Mouse (Mus musculus): Measurements from ENCODE around the gene Ly6c2. TPM values are rescaled to one million over a fixed set of nuclear protein-coding genes. Genes with fewer than 3 reads are reported as not detected.

Ly6c2 gene
- total RNA-seq, 2 experiments from 2014 or later: 1.6 to 1.7 TPM

Other genes starting within 250 kb of the Ly6c2 start
- not detected for gene 2010109I03Rik, start 214.9 kb downstream of the Ly6c2 start, total RNA-seq (2021)
- under 1 TPM in 1 of 2 experiments, not detected in 1; 0.47 TPM for gene Ly6i, start 128.5 kb downstream of the Ly6c2 start, total RNA-seq (2021)
- gene Ly6a, start 113.9 kb downstream of the Ly6c2 start, total RNA-seq (2021): 10 to 100 TPM; 64.2 to 69.1 TPM
- gene Ly6c1, start 63.1 kb downstream of the Ly6c2 start, total RNA-seq (2021): 10 to 100 TPM; 40.7 to 51.1 TPM
- gene Ly6g, start 43.3 kb upstream of the Ly6c2 start, total RNA-seq (2021): not detected
- gene BC025446, start 104.4 kb upstream of the Ly6c2 start, total RNA-seq (2021): under 1 TPM in 1 of 2 experiments, not detected in 1; 0.18 TPM
- gene Ly6f, start 156.5 kb upstream of the Ly6c2 start, total RNA-seq (2021): not detected

All from gastrocnemius, postnatal 4 days (tissue).